Mouse (Mus musculus): Measurements from ENCODE around the gene R3hdm2.

- TF ChIP-seq POLR2A (IDR thresholded peaks at IDR 0.05; ENCODE audit: borderline replicate concordance, extremely low read depth, insufficient read depth, insufficient read length, poor library complexity, severe bottlenecking), result no peak
- TF ChIP-seq CTCF (IDR thresholded peaks at IDR 0.05; ENCODE audit: borderline replicate concordance, extremely low read depth, insufficient read depth, insufficient read length), result peak; percentile 92
Observed at GRCm38 (mm10) chr10:127341891-127342639, 38.1 kb upstream of the R3hdm2 start, which contains the start of gene Gli1.

Measured in brain, embryonic 14.5 days (tissue).